Mouse (Mus musculus): ENCODE data around the gene Lpar1.

DNA sequence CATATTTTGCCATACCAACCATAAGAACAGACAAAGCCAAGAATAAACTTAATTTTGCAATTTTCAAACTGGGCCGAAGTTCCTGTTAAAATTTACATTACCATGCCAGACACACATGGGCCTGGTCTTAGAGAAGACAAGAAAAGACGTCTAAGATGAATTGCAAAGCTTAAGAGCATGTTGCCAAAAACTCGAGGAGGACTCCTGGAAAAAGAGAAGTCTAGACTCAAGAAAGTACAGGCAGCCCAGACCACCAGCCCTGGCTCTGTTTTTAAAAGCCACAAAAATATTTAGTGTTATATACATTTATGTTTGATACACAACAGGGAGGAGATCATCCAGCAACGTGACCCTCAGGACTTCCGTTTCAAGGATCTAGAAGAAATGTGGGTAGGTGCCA lies 37.5 kb downstream of the Lpar1 start:
- no peak for TF ChIP-seq EP300 (IDR thresholded peaks at IDR 0.05; ENCODE audit: low read depth)
- no peak for TF ChIP-seq CTCF (IDR thresholded peaks at IDR 0.05; ENCODE audit: low read depth)
